Mouse (Mus musculus): ENCODE results near the gene Txndc8. TPM values are rescaled to one million over a fixed set of nuclear protein-coding genes. Genes with fewer than 3 reads are reported as not detected.

The Txndc8 gene
- total RNA-seq (2021), result not detected
- long read RNA-seq, experiment 1, result 0 reads
- long read RNA-seq, experiment 2, result 0 reads

DNA sequence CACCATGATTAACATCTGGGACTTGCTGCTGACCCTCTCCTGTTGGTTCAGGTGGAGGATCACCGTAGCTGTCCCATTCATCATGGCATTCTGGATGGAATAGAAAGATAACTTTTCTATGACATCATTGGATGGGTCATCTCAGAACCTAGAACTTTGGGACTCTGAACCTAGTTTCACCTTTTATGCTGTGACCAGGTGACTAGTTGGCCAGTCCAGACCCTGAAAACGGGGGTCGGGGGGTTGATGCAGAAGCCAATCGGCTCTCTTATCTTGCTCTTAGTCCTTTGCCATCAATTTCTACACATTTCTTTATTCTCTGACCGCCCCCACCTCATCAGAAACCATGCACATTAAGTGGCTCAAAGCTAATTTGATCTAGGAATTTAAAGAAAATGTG is at the start of gene Txndc8:
TSS of gene Txndc8 (minus strand) at position 101 of the 400 bp plus-strand sequence.
- DNase-seq (ENCODE audit: low spot score in 2 of 2), result no peak

DNA sequence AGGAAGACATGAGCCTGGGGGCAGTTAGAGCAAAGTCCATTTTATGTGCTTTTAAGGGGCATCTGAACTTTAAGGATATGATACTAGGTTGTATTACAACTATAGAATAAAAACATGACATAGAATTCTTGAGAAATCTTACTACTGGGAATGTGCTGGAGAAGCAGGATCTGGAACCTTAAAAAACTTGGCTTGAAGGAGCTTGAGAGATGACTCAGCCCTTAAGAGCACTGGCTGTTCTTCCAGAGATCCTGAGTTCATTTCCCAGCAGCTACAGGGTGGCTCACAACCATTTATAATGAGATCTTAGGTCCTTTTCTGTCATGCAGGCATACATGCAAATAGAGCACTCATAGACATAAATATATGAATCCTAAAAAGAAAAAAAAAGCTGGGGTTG is 46.7 kb upstream of the Txndc8 start:
- DNase-seq (ENCODE audit: low spot score in 2 of 2), result no peak

DNA sequence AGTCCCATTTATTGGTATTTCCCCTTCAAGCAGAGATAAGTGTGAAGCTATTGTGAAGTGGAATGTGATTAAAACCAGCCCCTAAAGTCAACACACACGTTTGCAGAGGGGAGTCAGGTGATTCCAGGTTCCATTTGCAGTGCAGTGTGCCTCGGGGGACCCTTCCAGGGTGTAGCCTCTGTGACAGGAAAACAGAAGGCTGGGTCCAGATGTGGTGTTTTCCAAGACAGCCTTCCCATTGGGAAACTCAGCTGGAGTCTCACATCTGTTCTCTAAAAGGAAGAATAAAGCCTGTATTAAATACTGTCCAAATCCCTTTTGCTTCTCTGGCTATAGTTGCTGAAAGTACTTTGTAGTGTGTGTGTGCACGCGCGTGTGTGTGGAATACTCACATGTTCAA is 45.5 kb upstream of the Txndc8 start:
- no peak for DNase-seq (ENCODE audit: low spot score in 2 of 2)

DNA sequence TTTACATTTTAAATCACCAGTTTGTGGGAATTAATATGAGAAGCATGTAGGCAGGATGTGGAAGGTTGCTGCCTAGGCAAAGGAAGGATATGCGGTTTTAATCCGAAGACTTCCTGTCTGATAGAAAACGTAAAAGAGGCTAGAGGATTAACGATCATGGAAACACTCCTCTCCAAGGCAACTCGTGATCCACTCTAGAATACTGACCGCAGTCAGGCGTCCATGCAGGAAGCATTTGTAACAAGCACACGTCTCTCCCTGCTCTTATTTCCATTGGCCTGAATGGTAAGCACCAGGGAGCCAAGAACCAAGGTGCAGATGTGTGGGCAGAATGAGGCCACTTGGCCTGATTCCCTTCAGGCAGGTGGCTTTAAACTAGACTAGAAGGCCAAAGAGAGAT is 41.8 kb upstream of the Txndc8 start:
- peak in 1 of 2 experiments; percentile 2 for DNase-seq (ENCODE audit: low spot score in 2 of 2)

DNA sequence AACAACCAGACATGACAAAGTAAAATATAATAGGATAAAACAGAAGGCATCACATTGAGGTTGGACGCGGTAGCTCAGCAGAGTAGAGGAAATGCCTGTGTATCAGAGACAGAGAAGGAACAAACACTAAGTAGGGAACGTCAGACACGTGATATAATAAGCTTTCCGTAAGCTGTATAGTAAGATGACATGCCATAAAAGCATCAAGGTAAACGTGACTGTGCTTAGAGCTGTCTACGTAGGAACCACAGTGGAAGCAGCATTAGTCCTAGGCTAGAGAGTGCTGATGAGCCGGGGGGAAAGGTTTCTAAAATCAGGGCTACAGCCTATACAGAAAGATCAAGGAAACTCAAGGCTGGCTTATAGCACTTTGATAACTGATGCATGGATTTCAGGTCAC is 41.4 kb upstream of the Txndc8 start:
- no peak for DNase-seq (ENCODE audit: low spot score in 2 of 2)

DNA sequence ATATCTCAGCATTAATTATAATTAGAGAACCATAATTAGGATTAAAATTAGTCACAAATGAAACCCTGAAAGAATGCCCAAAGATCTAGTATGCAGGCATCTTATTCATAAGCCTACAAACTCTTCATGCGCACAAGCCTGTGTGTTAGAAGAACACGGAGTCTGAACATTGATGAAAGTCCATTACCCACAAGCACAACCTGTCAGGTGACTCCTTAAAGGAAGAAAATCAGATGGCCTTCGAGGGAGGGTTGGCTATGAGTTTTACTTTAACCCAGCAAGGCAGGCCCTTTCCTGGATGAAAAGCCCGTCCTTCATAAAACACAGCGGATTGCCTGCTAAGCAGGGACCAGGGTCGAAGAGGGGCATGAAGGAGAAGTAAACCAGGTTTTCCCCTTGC is 35.9 kb upstream of the Txndc8 start:
- DNase-seq (ENCODE audit: low spot score in 2 of 2), result no peak

DNA sequence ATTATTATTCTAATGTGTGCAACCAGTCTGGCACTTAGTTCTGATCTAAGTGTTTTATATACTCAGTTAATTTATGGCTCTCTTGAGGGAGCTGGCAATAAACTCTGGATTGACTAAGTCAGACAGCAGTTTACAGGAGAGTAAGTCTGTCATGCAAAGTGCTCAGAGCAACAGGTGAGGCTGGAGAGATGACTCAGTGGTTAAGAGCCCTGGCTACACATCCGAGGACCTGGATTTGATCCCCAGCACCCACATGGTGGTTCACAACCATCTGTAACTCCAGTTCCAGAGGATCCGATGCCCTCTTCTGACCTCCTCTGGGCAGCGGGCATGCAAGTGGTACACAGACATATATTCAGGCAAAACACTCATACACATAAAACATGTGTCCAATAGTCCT is 35.4 kb upstream of the Txndc8 start:
- DNase-seq (ENCODE audit: low spot score in 2 of 2), result no peak

DNA sequence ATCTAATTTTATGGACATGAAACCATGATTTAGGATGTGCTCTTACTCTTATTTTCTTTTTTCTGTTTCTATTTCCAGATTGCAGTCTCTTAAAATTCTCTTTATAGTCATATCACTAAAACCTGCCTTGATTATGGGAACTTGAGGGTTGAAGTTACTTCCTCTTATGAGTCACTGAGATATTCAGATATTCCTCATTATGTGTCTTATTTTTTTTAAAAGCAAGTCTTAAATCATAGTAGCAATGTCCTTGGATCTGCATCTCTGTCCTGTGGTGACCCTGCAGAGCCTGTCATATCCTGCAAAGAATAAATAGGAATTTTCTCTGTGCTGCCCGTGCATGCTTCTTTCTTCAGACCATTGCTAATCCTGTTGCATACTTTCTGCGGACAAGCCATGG is 31.2 kb upstream of the Txndc8 start:
- DNase-seq (ENCODE audit: low spot score in 2 of 2), result no peak

DNA sequence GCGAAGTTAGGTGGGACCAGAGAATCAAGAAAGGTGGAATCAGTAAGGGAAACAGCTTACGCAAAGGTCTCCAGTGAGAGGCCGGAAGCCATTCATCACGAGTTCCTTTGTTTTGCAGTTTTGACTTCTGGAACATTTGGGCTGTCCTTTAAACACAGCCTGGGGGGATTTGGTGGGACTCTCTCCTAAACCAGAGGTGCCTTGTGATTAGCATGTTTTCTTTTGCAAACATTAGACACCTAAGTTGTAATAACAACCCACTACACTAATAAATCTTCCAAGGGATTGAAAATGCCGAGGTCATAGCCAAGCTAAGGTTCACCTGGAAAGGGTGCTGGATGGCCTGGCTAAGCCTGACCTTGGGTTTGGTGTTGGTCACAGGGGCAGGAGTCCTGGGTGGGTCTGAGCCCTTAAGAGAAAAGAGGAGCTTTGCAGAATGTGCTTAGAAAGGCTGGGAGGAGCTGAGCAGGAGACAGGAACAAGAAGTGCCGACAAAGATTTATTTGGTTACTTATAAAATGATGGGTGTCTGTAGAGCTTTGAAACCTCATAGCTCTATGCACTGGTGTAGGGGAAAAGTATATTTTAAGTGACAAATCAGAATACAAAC is 28.3 kb upstream of the Txndc8 start:
- no peak for DNase-seq (ENCODE audit: low spot score in 2 of 2)

DNA sequence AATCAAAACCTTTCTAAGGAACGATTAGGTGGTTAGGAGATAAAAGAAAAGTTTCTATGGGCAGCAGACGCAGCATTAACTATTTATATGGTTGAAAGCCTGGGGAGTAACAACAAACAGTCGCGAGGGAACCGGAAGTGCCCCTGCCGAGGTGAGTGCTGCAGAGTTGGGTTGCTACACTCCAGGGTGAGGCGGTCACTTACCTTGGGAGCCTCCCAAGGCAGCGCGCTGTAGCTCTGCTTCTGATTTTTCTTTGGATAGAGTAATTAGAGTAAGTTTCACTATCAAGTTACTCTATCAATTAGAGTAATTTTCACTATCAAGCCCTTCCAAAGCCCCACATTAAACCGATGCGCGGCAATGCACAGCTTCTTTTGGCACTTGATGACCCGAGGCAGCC is 25.7 kb upstream of the Txndc8 start:
- DNase-seq (ENCODE audit: low spot score in 2 of 2), result no peak

DNA sequence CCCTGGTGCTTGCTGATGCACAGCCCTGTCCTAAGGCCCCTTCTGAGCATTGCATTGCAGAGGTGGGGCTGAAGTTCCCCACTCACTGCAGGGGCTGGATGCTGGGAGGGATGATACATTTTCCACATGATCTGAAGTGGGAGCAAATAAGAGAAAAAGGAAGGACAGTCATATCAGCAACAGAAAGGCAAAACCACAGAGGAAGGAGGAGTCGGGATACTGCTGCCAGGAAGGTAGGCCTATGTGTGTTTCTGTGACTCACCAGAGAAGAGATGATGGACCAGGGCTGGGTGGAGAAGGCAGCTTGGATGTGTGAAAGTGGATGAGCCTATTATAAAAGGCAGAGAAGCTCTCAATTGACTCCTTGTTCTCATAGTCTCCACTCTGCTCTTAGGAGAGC is 23.8 kb upstream of the Txndc8 start:
- DNase-seq (ENCODE audit: low spot score in 2 of 2), result no peak

DNA sequence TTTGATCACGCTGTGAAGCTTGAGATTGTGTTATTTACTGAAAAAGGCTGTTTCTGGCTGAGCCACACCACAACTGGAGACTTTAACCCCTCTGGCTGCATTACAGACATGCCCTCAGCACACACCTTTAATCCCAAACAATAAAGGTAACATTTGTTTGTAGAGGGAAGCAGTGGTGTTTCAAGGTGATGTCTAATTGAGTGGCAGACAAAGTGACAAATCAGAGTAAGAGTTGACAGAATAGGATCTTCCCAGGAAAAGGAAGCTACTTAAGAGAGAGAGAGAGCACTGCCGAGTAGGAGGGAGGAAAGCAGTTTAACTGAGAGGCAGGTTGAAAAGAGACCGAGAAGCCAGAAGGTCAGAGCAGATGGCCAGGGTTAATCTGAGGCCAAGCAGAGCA is 5.4 kb downstream of the Txndc8 start:
- DNase-seq (ENCODE audit: low spot score in 2 of 2), result no peak

DNA sequence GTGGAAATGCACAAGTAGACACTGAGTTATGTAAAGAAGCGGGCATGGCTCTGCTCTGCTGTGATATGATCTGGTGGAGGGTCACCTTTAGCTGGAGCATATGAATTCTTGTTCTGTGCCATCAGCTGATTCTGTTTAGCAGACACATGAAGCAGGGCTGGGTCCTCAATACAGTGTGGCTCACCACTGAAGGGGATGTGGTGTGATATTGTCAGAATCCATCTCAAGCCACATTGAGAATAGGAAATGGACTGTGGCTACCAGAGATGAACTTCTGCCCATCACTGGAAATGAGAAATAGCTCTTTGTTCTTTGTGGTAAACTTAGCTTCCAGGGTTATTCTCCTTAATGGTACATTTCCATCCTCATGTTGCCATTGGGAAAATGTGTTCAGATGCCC is 17.5 kb downstream of the Txndc8 start:
- DNase-seq (ENCODE audit: low spot score in 2 of 2), result no peak

DNA sequence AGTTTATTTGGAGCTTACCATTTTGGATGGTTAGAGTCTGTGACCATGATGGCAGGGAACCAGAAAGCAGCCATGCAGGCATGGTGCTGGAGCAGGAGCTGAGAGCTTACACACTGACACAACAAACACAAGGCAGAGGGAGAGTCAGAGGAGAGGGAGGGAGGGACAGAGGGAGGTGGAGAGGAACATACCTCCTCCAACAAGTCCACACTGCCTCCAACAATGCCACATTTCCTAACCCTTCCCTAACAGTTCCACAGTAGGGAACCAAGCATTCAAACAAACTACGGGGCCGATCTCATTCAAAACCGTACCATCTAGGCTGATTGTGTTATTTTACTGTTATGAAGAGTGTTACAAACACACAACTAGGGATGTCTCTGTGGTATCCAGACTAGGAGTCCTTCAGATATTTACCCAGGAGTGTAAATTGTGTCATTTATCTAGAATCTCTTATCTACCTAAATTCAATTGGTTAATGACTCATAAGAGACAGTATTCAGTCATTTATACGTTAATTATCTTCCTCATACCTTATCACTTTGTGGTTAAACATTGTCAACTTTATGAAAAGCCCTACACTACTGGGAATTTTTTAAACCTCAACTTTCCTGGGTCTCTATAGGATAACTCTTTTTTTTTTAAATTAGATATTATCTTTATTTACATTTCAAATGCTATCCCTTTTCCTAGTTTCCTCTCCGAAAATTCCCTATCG is 34.4 kb downstream of the Txndc8 start:
- DNase-seq (ENCODE audit: low spot score in 2 of 2), result no peak

DNA sequence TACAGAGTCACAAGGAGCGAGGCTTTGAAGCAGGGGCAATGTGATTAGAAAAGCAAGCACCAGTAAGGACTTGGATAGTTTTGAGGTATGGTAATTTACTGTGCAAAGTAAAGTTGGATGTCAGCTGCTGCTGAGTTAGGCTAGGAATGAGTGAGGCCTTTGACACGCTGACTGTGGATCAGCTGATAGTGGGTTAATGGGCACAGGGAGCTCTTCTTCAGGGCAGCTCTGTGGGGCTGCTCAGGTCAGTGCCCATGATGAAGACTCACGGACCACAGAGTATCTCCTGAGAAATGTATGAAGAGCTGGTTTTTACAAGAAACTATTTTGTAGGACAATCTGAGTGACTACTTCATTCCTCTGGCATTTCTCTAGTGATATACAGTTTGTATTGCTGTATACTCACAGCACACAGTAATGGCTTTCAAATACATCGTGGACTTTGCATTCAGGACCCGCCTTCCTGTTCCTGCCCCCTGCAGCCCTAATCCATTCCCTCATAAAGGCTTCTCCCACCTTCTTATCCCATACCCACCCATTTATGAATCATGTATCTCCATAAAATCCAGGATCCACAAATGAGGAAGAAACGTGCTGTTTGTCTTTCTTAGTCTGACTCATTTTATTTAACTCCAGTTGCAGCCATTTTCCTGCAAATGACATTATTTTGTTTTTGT is 35.2 kb downstream of the Txndc8 start:
- DNase-seq (ENCODE audit: low spot score in 2 of 2), result no peak

DNA sequence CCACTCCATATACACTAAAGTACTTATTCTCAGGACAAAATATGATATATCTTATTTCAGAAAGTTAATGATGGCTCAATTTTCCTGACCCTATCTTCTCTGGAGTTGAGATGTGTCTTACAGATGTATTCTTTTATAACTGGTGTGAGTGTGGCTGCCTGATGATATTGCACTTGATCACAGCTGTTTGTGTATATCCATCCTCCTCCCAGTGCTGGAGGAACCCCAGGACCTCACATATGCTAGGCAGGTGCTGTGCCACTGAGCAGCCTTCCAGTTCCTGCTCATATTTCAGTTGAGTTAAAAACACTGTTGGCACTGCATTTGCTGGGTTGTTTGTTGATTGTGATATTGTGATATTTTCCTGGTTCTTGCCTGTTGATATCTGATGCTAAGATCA is 38.6 kb downstream of the Txndc8 start:
- DNase-seq (ENCODE audit: low spot score in 2 of 2), result no peak

DNA sequence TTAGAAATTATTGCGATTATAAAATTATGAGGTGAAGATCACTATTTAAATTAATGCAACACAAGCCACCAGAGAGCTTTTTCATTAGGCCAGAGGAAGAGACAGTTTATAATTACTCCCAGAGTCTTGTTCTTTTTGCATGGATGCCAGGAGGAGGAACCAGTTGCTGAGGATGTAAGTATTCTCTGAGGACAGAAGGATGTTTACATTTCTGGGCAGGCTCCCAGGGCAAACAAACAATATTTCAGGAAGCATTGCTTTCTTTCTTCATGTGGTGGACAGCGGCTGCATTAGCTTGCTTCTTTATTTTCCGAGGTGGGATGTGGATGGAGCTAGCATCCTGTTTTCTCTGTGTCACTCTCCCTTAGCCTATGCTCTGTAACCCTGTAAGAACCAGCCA is 41.7 kb downstream of the Txndc8 start:
- DNase-seq (ENCODE audit: low spot score in 2 of 2), result no peak

DNA sequence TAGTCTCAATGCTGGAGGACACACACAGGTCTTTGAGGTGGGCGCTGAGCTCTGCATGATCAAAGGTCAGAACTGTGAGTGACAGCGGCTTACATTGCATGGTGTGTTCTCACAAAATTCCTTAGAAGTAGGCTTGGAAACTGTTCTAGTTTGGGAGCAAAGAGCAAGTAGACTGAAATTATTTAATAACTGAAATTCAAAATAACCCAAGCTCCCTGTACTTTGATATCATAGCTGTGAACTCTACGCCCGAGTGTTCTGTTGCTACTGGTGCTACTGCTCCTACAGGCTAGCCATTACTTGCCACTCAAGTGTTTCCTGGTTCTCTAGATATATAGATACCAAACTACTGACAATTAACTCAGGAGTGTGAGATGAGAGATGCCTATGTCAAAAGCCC is 43.4 kb downstream of the Txndc8 start:
- DNase-seq (ENCODE audit: low spot score in 2 of 2), result no peak

DNA sequence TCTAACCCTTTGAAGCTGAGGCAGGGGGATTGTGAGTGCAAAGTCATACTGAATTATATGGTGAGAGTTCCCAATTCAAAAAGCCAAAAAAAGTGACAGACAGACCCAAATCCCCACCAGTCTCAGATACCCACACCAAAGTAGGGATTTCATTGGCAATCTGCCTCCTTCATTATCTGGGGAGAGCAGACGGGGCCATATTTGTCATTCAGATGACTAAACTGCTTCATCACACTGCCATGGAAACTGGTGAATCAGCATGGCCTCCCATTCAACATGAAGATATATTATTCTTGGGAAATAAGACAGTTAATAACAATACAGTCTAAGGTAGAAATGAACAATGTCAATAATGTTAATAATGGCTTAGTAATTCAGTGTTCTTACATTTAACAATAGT is 44.8 kb downstream of the Txndc8 start:
- peak in 1 of 2 experiments; percentile 28 for DNase-seq (ENCODE audit: low spot score in 2 of 2)

DNA sequence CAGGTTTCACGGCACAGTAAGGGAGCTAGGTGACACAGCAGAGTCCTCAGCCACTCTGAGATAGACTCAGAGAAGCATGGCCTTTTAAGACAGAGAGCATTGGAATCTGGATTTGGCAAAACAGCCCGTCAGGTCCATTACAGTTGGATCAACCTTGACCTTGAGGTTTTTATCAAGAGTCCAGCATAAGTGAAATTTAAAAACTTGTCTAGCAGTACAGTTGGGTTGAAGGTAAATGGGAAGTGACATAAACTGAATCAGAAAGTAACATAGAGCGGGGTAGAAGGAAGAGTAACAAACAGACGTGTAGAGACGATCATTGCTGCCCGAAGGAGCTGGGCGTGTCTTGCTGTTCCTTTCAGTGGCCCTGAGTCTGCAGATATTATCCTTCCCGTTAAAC is 49.9 kb downstream of the Txndc8 start:
- no peak for DNase-seq (ENCODE audit: low spot score in 2 of 2)

DNA sequence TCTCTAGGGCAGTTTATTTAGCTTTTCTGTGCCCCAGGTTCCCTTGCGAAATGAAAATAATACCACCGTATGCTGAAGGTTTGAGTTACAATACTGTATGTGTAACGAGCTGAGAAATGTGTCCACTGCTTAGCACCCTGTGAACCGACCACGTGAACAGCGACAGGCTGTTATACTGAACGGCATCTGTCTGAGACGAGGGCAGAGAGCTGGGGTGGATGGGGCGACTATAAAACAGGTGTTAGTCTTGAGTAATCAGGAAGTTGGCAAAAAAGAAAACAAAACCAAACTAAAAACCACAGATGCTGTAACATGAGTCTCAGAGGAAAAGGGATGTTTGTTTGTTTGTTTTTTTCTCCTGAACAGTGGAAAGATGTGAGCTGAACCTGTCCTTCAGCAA is 50.8 kb downstream of the Txndc8 start:
- DNase-seq (ENCODE audit: low spot score in 2 of 2), result no peak

DNA sequence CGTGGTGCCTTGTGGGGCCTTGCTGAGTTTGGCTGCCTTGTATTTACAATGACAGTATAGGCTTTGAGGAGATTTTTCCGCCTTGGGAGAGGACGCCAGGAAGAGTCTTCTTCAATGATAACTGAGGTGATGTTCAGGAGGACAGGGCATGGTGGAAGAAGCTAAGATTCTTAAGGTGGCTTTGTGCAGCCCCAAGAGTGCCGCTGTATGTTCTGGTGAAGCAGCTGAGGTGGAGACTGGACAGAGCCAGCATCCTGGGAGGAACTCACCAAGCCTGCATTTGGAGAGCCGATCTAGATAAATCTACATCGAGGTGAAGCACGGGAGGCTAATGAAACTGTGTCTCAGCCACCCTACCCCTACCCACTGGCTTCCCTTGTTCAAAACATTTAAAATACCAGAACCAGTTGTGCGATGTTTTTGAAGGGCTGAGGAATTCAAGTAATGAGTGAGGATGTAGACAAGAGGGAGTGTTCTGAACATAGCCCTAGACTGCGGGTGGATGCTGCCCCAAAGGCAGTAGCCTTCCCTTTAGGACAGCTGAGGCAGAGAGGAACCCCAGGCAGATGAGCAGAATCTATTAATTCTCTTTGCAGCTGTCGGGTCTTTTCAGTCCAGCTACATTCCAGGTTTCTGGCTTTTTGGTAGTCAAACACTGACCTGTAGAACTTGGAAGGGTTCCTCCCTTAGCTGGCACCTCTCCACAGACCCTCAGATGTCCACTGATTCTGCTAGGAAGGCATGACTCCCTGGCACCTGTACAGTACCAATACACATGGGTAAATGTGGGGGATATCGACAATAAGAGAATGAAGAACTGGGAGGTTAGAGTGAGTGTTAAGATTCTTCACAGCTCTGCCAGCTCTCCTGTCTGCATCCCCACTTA is 51.5 kb downstream of the Txndc8 start:
- no peak for DNase-seq (ENCODE audit: low spot score in 2 of 2)
